Mouse (Mus musculus): ENCODE measurements at regions not wholly inside any gene's neighbourhood (a gene's known extent, or its start where the extent isn't known, plus 50 kb on each side); places are given as distances from the start of the nearest gene placed in this dataset.

- peak; percentile 59; the same call in 1 of the 2 replicates for TF ChIP-seq CTCF (IDR thresholded peaks at IDR 0.05; ENCODE audit: extremely low read depth, insufficient read depth, low read length)
- no peak for TF ChIP-seq POLR2A (IDR thresholded peaks at IDR 0.05; ENCODE audit: extremely low read depth, insufficient read depth, low read length)
Observed at GRCm38 (mm10) chr2:133724310-133724709, 172.4 kb downstream of the Bmp2 start.
